Mouse (Mus musculus) forebrain, embryonic 13.5 days (tissue): ENCODE results near the gene Gm10721. TPM values are rescaled to one million over a fixed set of nuclear protein-coding genes. Genes with fewer than 3 reads are reported as not detected.
"Not testable (repeated sequence)": the region's sequence is repeated elsewhere in the genome, so short reads cannot be mapped to it uniquely, and the experiment has no call there.

ENCODE experiments used
- ATAC-seq: fragments of 200-750 bp; cut with Nextera tagmentation; 2 replicates; pipeline ENCODE4 v1.8.0; 2017
- H3K27ac ChIP-seq: fragments of 300-500 bp; sonication (generic); 2 replicates; pipeline ENCODE4 v1.5.1; 2015; ENCODE audit warnings: inconsistent platforms, mild to moderate bottlenecking, moderate library complexity
- H3K27me3 ChIP-seq: fragments of 300-500 bp; sonication (generic); 2 replicates; pipeline ENCODE4 v1.6.1; 2015; ENCODE audit warnings: mild to moderate bottlenecking, inconsistent platforms
- H3K36me3 ChIP-seq: fragments of 300-500 bp; sonication (generic); 2 replicates; pipeline ENCODE4 v1.6.1; 2015; ENCODE audit warnings: mild to moderate bottlenecking, inconsistent platforms; ENCODE audit not compliant: poor library complexity, severe bottlenecking
- H3K4me1 ChIP-seq: fragments of 300-500 bp; sonication (generic); 2 replicates; pipeline ENCODE4 v1.6.1; 2015; ENCODE audit warnings: inconsistent platforms
- H3K4me2 ChIP-seq: fragments of 300-500 bp; sonication (generic); 2 replicates; pipeline ENCODE4 v1.6.1; 2015; ENCODE audit warnings: inconsistent platforms, mild to moderate bottlenecking, moderate library complexity
- H3K4me3 ChIP-seq: fragments of 300-500 bp; sonication (generic); 2 replicates; pipeline ENCODE4 v1.5.1; 2015; ENCODE audit warnings: mild to moderate bottlenecking, inconsistent platforms
- H3K9ac ChIP-seq: fragments of 300-500 bp; sonication (generic); 2 replicates; pipeline ENCODE4 v1.6.1; 2015; ENCODE audit warnings: mild to moderate bottlenecking, inconsistent platforms
- H3K9me3 ChIP-seq: fragments of 300-500 bp; sonication (generic); replicated peaks from 2 replicates; pipeline ENCODE4 v1.6.1; 2016; ENCODE audit warnings: inconsistent platforms
- whole genome bisulfite sequencing: fragments of 180-500 bp; shearing (Covaris S2); methylation state at CpG from one replicate; pipeline ENCODE4 v1.1.7; 2015; 5-methylcytosine and 5-hydroxymethylcytosine counted together
- polyA plus RNA-seq: library from polyadenylated mRNA; unstranded; fragments of >200 nt; fragmentation: Nextera tagmentation; extraction: Ambion mirVana; gene quantifications from 2 replicates; pipeline ENCODE4 v1.2.1, GENCODE M21; 2015

Gm10721 gene
- polyA plus RNA-seq, 1 experiment from 2014 or later, result 0.30 TPM

DNA sequence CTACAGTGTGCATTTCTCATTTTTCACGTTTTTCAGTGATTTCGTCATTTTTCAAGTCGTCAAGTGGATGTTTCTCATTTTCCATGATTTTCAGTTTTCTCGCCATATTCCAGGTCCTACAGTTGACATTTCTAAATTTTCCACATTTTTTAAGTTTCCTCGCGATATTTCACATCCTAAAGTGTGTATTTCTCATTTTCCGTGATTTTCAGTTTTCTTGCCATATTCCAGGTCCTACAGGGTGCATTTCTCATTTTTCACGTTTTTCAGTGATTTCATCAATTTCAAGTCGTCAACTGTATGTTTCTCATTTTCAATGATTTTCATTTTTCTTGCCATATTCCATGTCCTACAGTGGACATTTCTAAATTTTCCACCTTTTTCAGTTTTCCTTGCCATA is 4.2 kb downstream of the Gm10721 start, which contains the start of gene Gm10719:
Gene Gm10719, plus strand, starts transcription at position 301 of the 400 bp plus-strand sequence.
- H3K4me2 ChIP-seq, H3K27me3 ChIP-seq, ATAC-seq, H3K9ac ChIP-seq, H3K36me3 ChIP-seq, H3K9me3 ChIP-seq, H3K27ac ChIP-seq, H3K4me1 ChIP-seq, H3K4me3 ChIP-seq: not testable (repeated sequence)
- WGBS, result 69% methylated on average over 1 of the region's 9 CpGs

DNA sequence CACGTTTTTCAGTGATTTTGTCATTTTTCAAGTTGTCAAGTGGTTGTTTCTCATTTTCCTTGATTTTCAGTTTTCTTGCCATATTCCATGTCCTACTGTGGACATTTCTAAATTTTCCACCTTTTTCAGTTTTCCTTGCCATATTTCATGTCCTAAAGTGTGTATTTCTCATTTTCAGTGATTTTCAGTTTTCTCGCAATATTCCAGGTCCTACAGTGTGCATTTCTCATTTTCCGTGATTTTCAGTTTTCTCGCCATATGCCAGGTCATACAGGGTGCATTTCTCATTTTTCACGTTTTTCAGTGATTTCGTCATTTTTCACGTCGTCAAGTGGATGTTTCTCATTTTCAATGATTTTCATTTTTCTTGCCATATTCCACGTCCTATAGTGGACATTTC is 6.0 kb downstream of the Gm10721 start:
- WGBS, result 62% methylated on average over 9 of the region's 9 CpGs
- not testable (repeated sequence) for H3K27ac ChIP-seq, H3K4me2 ChIP-seq, H3K9me3 ChIP-seq, H3K4me1 ChIP-seq, H3K9ac ChIP-seq, H3K36me3 ChIP-seq, H3K4me3 ChIP-seq, H3K27me3 ChIP-seq, ATAC-seq

DNA sequence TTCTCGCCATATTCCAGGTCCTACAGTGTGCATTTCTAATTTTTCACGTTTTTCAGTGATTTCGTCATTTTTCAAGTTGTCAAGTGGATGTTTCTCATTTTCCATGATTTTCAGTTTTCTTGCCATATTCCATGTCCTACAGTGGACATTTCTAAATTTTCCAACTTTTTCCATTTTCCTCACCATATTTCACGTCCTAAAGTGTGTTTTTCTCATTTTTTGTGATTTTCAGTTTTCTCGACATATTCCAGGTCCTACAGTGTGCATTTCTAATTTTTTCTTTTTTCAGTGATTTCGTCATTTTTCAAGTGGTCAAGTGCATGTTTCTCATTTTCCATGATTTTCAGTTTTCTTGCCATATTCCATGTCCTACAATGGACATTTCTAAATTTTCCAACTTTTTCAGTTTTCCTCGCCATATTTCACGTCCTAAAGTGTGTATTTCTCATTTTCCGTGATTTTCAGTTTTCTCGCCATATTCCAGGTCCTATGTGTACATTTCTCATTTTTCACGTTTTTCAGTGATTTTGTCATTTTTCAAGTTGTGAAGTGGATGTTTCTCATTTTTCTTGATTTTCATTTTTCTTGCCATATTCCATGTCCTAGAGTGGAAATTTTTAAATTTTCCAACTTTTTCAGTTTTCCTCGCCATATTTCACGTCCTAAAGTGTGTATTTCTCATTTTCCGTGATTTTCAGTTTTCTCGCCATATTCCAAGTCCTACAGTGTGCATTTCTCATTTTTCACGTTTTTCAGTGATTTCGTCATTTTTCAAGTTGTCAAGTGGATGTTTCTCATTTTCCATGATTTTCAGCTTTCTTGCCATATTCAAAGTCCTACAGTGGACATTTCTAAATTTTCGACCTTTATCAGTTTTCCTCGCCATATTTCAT is 7.1 kb downstream of the Gm10721 start:
- not testable (repeated sequence) for H3K9ac ChIP-seq, H3K27me3 ChIP-seq, H3K4me1 ChIP-seq, H3K36me3 ChIP-seq, H3K4me2 ChIP-seq, H3K27ac ChIP-seq, H3K9me3 ChIP-seq, H3K4me3 ChIP-seq
- peak; percentile 78 for ATAC-seq
- WGBS, result 79% methylated on average over 17 of the region's 19 CpGs

DNA sequence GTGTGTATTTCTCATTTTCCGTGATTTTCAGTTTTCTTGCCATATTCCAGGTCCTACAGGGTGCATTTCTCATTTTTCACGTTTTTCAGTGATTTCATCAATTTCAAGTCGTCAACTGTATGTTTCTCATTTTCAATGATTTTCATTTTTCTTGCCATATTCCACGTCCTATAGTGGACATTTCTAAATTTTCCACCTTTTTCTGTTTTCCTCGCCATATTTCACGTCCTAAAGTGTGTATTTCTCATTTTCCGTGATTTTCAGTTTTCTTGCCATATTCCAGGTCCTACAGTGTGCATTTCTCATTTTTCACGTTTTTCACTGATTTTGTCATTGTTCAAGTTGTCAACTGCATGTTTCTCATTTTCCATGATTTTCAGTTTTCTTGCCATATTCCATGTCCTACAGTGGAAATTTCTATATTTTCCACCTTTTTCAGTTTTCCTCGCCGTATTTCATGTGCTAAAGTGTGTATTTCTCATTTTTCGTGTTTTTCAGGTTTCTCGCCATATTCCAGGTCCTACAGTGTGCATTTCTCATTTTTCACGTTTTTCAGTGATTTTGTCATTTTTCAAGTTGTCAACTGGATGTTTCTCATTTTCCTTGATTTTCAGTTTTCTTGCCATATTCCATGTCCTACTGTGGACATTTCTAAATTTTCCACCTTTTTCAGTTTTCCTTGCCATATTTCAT is 9.5 kb downstream of the Gm10721 start:
- WGBS, result 72% methylated on average over 11 of the region's 13 CpGs
- not testable (repeated sequence) for H3K27ac ChIP-seq, H3K36me3 ChIP-seq, H3K9ac ChIP-seq, H3K9me3 ChIP-seq, H3K4me3 ChIP-seq, H3K4me1 ChIP-seq, H3K4me2 ChIP-seq, ATAC-seq, H3K27me3 ChIP-seq

DNA sequence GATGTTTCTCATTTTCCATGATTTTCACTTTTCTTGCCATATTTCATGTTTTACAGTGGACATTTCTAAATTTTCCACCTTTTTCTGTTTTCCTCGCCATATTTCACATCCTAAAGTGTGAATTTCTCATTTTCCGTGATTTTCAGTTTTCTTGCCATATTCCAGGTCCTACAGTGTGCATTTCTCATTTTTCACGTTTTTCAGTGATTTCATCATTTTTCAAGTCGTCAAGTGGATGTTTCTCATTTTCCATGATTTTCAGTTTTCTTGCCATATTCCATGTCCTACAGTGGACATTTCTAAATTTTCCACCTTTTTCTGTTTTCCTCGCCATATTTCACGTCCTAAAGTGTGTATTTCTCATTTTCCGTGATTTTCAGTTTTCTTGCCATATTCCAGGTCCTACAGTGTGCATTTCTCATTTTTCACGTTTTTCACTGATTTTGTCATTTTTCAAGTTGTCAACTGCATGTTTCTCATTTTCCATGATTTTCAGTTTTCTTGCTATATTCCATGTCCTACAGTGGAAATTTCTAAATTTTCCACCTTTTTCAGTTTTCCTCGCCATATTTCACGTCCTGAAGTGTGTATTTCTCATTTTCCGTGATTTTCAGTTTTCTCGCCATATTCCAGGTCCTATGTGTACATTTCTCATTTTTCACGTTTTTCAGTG is 10.5 kb downstream of the Gm10721 start, which contains the start of gene Gm10718:
Gene Gm10718, plus strand, starts transcription at position 236 of the 673 bp plus-strand sequence.
- H3K4me1 ChIP-seq, H3K27me3 ChIP-seq, H3K27ac ChIP-seq, ATAC-seq, H3K36me3 ChIP-seq, H3K4me2 ChIP-seq, H3K4me3 ChIP-seq, H3K9ac ChIP-seq, H3K9me3 ChIP-seq: not testable (repeated sequence)
- 73% methylated on average over 12 of the region's 13 CpGs for WGBS

DNA sequence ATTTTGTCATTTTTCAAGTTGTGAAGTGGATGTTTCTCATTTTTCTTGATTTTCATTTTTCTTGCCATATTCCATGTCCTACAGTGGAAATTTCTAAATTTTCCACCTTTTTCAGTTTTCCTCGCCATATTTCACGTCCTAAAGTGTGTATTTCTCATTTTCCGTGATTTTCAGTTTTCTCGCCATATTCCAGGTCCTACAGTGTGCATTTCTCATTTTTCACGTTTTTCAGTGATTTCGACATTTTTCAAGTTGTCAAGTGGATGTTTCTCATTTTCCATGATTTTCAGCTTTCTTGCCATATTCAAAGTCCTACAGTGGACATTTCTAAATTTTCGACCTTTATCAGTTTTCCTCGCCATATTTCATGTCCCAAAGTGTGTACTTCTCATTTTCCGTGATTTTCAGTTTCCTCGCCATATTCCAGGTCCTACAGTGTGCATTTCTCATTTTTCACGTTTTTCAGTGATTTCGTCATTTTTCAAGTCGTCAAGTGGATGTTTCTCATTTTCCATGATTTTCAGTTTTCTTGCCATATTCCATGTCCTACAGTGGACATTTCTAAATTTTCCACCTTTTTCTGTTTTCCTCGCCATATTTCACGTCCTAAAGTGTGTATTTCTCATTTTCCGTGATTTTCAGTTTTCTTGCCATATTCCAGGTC is 11.2 kb downstream of the Gm10721 start:
- not testable (repeated sequence) for ATAC-seq, H3K4me1 ChIP-seq, H3K9me3 ChIP-seq, H3K27ac ChIP-seq, H3K9ac ChIP-seq, H3K4me2 ChIP-seq, H3K4me3 ChIP-seq, H3K36me3 ChIP-seq, H3K27me3 ChIP-seq
- WGBS, result 75% methylated on average over 16 of the region's 16 CpGs

DNA sequence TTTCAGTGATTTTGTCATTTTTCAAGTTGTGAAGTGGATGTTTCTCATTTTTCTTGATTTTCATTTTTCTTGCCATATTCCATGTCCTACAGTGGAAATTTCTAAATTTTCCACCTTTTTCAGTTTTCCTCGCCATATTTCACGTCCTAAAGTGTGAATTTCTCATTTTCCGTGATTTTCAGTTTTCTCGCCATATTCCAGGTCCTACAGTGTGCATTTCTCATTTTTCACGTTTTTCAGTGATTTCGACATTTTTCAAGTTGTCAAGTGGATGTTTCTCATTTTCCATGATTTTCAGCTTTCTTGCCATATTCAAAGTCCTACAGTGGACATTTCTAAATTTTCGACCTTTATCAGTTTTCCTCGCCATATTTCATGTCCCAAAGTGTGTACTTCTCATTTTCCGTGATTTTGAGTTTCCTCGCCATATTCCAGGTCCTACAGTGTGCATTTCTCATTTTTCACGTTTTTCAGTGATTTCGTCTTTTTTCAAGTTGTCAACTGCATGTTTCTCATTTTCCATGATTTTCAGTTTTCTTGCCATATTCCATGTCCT is 12.1 kb downstream of the Gm10721 start, which contains the start of gene Gm10717:
Gene Gm10717, plus strand, starts transcription at position 506 of the 556 bp plus-strand sequence.
- not testable (repeated sequence) for H3K4me1 ChIP-seq, H3K36me3 ChIP-seq, H3K4me2 ChIP-seq, H3K9me3 ChIP-seq, H3K27me3 ChIP-seq, H3K9ac ChIP-seq, H3K4me3 ChIP-seq, H3K27ac ChIP-seq, ATAC-seq
- 73% methylated on average over 12 of the region's 12 CpGs for WGBS

DNA sequence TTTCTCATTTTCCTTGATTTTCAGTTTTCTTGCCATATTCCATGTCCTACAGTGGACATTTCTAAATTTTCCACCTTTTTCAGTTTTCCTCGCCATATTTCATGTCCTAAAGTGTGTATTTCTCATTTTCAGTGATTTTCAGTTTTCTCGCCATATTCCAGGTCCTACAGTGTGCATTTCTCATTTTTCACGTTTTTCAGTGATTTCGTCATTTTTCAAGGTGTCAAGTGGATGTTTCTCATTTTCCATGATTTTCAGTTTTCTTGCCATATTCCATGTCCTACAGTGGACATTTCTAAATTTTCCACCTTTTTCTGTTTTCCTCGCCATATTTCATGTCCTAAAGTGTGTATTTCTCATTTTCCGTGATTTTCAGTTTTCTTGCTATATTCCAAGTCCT is 12.7 kb downstream of the Gm10721 start:
- H3K4me3 ChIP-seq, H3K27ac ChIP-seq, H3K9ac ChIP-seq, H3K27me3 ChIP-seq, H3K9me3 ChIP-seq, H3K36me3 ChIP-seq, ATAC-seq, H3K4me1 ChIP-seq, H3K4me2 ChIP-seq: not testable (repeated sequence)
- 74% methylated on average over 5 of the region's 6 CpGs for whole genome bisulfite sequencing

DNA sequence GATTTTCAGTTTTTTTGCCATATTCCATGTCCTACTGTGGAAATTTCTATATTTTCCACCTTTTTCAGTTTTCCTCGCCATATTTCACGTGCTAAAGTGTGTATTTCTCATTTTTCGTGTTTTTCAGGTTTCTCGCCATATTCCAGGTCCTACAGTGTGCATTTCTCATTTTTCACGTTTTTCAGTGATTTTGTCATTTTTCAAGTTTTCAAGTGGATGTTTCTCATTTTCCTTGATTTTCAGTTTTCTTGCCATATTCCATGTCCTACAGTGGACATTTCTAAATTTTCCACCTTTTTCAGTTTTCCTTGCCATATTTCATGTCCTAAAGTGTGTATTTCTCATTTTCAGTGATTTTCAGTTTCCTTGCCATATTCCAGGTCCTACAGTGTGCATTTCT is 13.2 kb downstream of the Gm10721 start:
- WGBS, result 74% methylated on average over 5 of the region's 5 CpGs
- ATAC-seq, H3K9me3 ChIP-seq: not testable (repeated sequence)

DNA sequence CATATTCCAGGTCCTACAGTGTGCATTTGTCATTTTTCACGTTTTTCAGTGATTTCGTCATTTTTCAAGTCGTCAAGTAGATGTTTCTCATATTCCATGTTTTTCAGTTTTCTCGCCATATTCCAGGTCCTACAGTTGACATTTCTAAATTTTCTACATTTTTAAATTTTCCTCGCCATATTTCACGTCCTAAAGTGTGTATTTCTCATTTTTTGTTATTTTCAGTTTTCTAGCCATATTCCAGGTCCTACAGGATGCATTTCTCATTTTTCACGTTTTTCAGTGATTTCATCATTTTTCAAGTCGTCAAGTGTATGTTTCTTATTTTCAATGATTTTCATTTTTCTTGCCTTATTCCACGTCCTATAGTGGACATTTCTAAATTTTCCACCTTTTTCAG is 13.8 kb downstream of the Gm10721 start:
- H3K9ac ChIP-seq, H3K4me3 ChIP-seq, H3K9me3 ChIP-seq, H3K4me1 ChIP-seq, ATAC-seq, H3K36me3 ChIP-seq, H3K4me2 ChIP-seq, H3K27me3 ChIP-seq, H3K27ac ChIP-seq: not testable (repeated sequence)
- 65% methylated on average over 9 of the region's 9 CpGs for WGBS

More for the DNA sequence above, 13.2 kb downstream of the Gm10721 start:
- not testable (repeated sequence) for H3K4me3 ChIP-seq, H3K4me1 ChIP-seq, H3K27me3 ChIP-seq, H3K36me3 ChIP-seq, H3K27ac ChIP-seq, H3K4me2 ChIP-seq, H3K9ac ChIP-seq

DNA sequence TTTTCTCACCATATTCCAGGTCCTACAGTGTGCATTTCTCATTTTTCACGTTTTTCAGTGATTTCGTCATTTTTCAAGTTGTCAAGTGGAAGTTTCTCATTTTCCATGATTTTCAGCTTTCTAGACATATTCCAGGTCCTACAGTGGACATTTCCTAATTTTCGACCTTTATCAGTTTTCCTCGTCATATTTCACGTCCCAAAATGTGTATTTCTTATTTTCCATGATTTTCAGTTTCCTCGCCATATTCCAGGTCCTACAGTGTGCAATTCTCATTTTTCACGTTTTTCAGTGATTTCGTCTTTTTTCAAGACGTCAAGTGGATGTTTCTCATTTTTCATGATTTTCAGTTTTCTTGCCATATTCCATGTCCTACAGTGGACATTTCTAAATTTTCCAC is 14.3 kb downstream of the Gm10721 start:
- not testable (repeated sequence) for H3K4me1 ChIP-seq, H3K9me3 ChIP-seq, H3K4me2 ChIP-seq, H3K9ac ChIP-seq, H3K27me3 ChIP-seq, H3K36me3 ChIP-seq, ATAC-seq, H3K27ac ChIP-seq, H3K4me3 ChIP-seq
- WGBS, result 70% methylated on average over 9 of the region's 9 CpGs
